Comparison of ENCODE assay signal across 9 mouse cellular contexts in genomic region chr12:76095117-76096035, GRCm38 (mm10).
DNase-seq lines count a peak whose midpoint lies in the region; ATAC-seq lines count a peak whose summit lies in the region.
"Had no signal": no experiment of that assay in that cellular context is flagged by ENCODE, and none has a peak within 500 bp of the region (broad histone marks: within the 10 kb centered on the region; RNA-seq: fewer than 3 reads in every experiment).

No protein-coding gene starts in this region.

- no peak overlapping the region for H3K27ac ChIP-seq in hindbrain, embryonic 10.5 days
- no peak overlapping the region; the same call in 1 of the 2 replicates for H3K27ac ChIP-seq in hindbrain, embryonic 11.5 days (ENCODE audit: low read depth, low read length)
- H3K27ac ChIP-seq in forebrain, embryonic 11.5 days (ENCODE audit: low read depth, low read length): no peak overlapping the region

- 66% methylated on average over 30 of the region's 30 CpGs for WGBS in hindbrain, embryonic 10.5 days
- WGBS in hindbrain, embryonic 11.5 days: 60% methylated on average over 30 of the region's 30 CpGs
- WGBS in forebrain, embryonic 11.5 days: 77% methylated on average over 30 of the region's 30 CpGs

- DNase-seq in hindbrain, embryonic 10.5 days (ENCODE audit: low spot score): peak; percentile 18
- DNase-seq in hindbrain, embryonic 11.5 days (ENCODE audit: low spot score): no peak
- DNase-seq in T-cell, adult 2 months (ENCODE audit: low spot score): peak; percentile 28
- DNase-seq in kidney, postnatal 4 days: peak; percentile 42 to 54
- DNase-seq in mesoderm, embryonic 11.5 days (ENCODE audit: low read depth, low spot score): peak; percentile 34
- no peak for DNase-seq in gastrocnemius, postnatal 10 days
- no peak for DNase-seq in adrenal gland, adult (ENCODE audit: inconsistent age in 2 of 2, low spot score in 1 of 2)
- no peak for DNase-seq in forebrain, embryonic 11.5 days (ENCODE audit: low spot score)

- 0 out of 2 replicates have a peak, but pooled peaks cover 5% of the 10 kb centered on the region for H3K4me1 ChIP-seq in hindbrain, embryonic 10.5 days (replicated peaks)
- H3K4me1 ChIP-seq in hindbrain, embryonic 11.5 days (replicated peaks; ENCODE audit: control insufficient read depth, insufficient read depth, low read length): no peaks in the 10 kb centered on the region
- H3K4me1 ChIP-seq in forebrain, embryonic 11.5 days (replicated peaks; ENCODE audit: control insufficient read depth, insufficient read depth, low read length): no peaks in the 10 kb centered on the region

- H3K36me3 ChIP-seq in hindbrain, embryonic 10.5 days: peaks cover 99% of the 10 kb centered on the region
- peaks cover 16% of the 10 kb centered on the region for H3K36me3 ChIP-seq in hindbrain, embryonic 11.5 days (ENCODE audit: control insufficient read depth, insufficient read depth, low read length)
- peaks cover 18% of the 10 kb centered on the region for H3K36me3 ChIP-seq in forebrain, embryonic 11.5 days (ENCODE audit: control insufficient read depth, insufficient read depth, low read length)

- no peak overlapping the region for H3K4me3 ChIP-seq in hindbrain, embryonic 10.5 days
- no peak overlapping the region for H3K4me3 ChIP-seq in hindbrain, embryonic 11.5 days (ENCODE audit: low read depth, low read length)
- H3K4me3 ChIP-seq in forebrain, embryonic 11.5 days (ENCODE audit: low read depth, low read length): no peak overlapping the region

- no peaks in the 10 kb centered on the region for H3K27me3 ChIP-seq in hindbrain, embryonic 10.5 days (ENCODE audit: insufficient read depth, poor library complexity, severe bottlenecking)
- H3K27me3 ChIP-seq in hindbrain, embryonic 11.5 days (ENCODE audit: control insufficient read depth, insufficient read depth, low read length): no peaks in the 10 kb centered on the region
- H3K27me3 ChIP-seq in forebrain, embryonic 11.5 days (ENCODE audit: control insufficient read depth, insufficient read depth, low read length): no peaks in the 10 kb centered on the region

- H3K9ac ChIP-seq in hindbrain, embryonic 11.5 days (ENCODE audit: low read depth, low read length): no peak overlapping the region
- H3K9ac ChIP-seq in forebrain, embryonic 11.5 days (ENCODE audit: low read length): no peak overlapping the region

- ATAC-seq in hindbrain, embryonic 11.5 days (ENCODE audit: low FRiP score): no peak
- no peak for ATAC-seq in forebrain, embryonic 11.5 days (replicated peaks; ENCODE audit: low FRiP score)
- ATAC-seq: midbrain, embryonic 16.5 days had no signal

- no peak overlapping the region for H3K4me2 ChIP-seq in hindbrain, embryonic 11.5 days (replicated peaks; ENCODE audit: low read depth, low read length)
- no peak overlapping the region for H3K4me2 ChIP-seq in forebrain, embryonic 11.5 days (ENCODE audit: low read depth, low read length, severe bottlenecking)

- no peaks in the 10 kb centered on the region for H3K9me3 ChIP-seq in hindbrain, embryonic 10.5 days
- no peaks in the 10 kb centered on the region for H3K9me3 ChIP-seq in hindbrain, embryonic 11.5 days (ENCODE audit: control insufficient read depth, low read length)
- H3K9me3 ChIP-seq in forebrain, embryonic 11.5 days (ENCODE audit: control insufficient read depth, low read length): no peaks in the 10 kb centered on the region; the same call in 1 of the 2 replicates

Comparison
In these comparisons a context has a peak if more than half of its experiments do, and no peak if none do; other contexts are left out.
1. DNase-seq: peak in hindbrain, embryonic 10.5 days (single experiment), T-cell, adult 2 months (single experiment), kidney, postnatal 4 days (2 of 2) and mesoderm, embryonic 11.5 days (single experiment); none in hindbrain, embryonic 11.5 days (single experiment), gastrocnemius, postnatal 10 days (single experiment), adrenal gland, adult (0 of 2) and forebrain, embryonic 11.5 days (single experiment).